Mouse (Mus musculus) G1E (cell line): ENCODE data around the gene Fstl4. TPM values are rescaled to one million over a fixed set of nuclear protein-coding genes. Genes with fewer than 3 reads are reported as not detected.

ENCODE experiments used
- ATAC-seq: 2 replicates; pipeline ENCODE4 v1.8.0; 2016; ENCODE audit warnings: mild to moderate bottlenecking; ENCODE audit not compliant: insufficient number of reproducible peaks, poor library complexity, low FRiP score, severe bottlenecking; ENCODE audit errors: extremely low read depth
- DNase-seq: peaks from one replicate; pipeline ENCODE4 v3.0.0; 2012; ENCODE audit warnings: low spot score
- H3K27me3 ChIP-seq: 2 replicates; pipeline ENCODE4 v1.6.1; 2012; ENCODE audit warnings: mild to moderate bottlenecking, low read length, inconsistent platforms; ENCODE audit not compliant: insufficient read depth
- H3K36me3 ChIP-seq: replicated peaks from 2 replicates; pipeline ENCODE3; 2012; ENCODE audit warnings: mild to moderate bottlenecking, inconsistent platforms
- H3K4me1 ChIP-seq: 2 replicates; pipeline ENCODE4 v1.6.1; 2012; ENCODE audit warnings: low read depth, low read length, inconsistent platforms, mixed read lengths; ENCODE audit not compliant: insufficient read depth
- H3K4me3 ChIP-seq: 2 replicates; pipeline ENCODE4 v1.5.1; 2012; ENCODE audit warnings: low read depth, mild to moderate bottlenecking, inconsistent platforms, low read length, moderate library complexity, mixed read lengths
- H3K9me3 ChIP-seq: replicated peaks from 2 replicates; pipeline ENCODE4 v1.6.1; 2012; ENCODE audit warnings: inconsistent platforms
- CTCF ChIP-seq: IDR thresholded peaks from 2 replicates; pipeline ENCODE4 v1.5.1; 2012; ENCODE audit warnings: low read depth, low read length, inconsistent platforms, mixed read lengths
- GATA1 ChIP-seq: IDR thresholded peaks from 2 replicates; pipeline ENCODE4 v1.6.1; 2012; ENCODE audit warnings: borderline replicate concordance, low read length, inconsistent platforms, mixed read lengths
- GATA2 ChIP-seq: IDR thresholded peaks from 2 replicates; pipeline ENCODE4 v1.6.1; 2012; ENCODE audit warnings: low read depth, low read length, inconsistent platforms, borderline replicate concordance
- POLR2AphosphoS5 ChIP-seq: IDR thresholded peaks from 2 replicates; pipeline ENCODE4 v1.6.1; 2012; ENCODE audit warnings: low read depth, low read length, inconsistent platforms; ENCODE audit not compliant: insufficient replicate concordance
- TAL1 ChIP-seq: conservative IDR thresholded peaks from 2 replicates; pipeline ENCODE4 v1.6.1; 2012; ENCODE audit warnings: low read depth, low read length, inconsistent platforms, mixed read lengths
- polyA plus RNA-seq: library from polyadenylated mRNA; stranded (reverse); fragments of >175 nt; gene quantifications from 2 replicates; pipeline ENCODE4 v1.2.3, GENCODE M21; 2012
- total RNA-seq, 2 experiments: library from RNA; stranded (forward) in 1 of 2; stranded (reverse) in 1 of 2; fragments of 200-1000 nt in 1 of 2; fragments of >200 nt in 1 of 2; fragmentation: Nextera tagmentation in 1 of 2; gene quantifications; 2 replicates each; pipeline ENCODE4 v1.2.3; 2014 to 2017

The Fstl4 gene
- total and polyA plus RNA-seq, 3 experiments, result 0.05 TPM; not detected in 2

GRCm38 (mm10) chr11:53138212-53138611, 373.8 kb downstream of the Fstl4 start:
- H3K36me3 ChIP-seq, result no peaks in the 10 kb centered on the region
- H3K27me3 ChIP-seq, result peaks cover 4% of the 10 kb centered on the region; the same call in 1 of the 2 replicates
- ATAC-seq (no peak), DNase-seq (no peak)
- H3K4me1 ChIP-seq, result no peaks in the 10 kb centered on the region
- no peaks in the 10 kb centered on the region for H3K9me3 ChIP-seq
- no peak for TF ChIP-seq CTCF
- TF ChIP-seq POLR2AphosphoS5, result no peak
- no peak for TF ChIP-seq TAL1
- no peak for TF ChIP-seq GATA1
- TF ChIP-seq GATA2, result no peak
- no peak overlapping the region for H3K4me3 ChIP-seq

- no peak for ATAC-seq
- Histone ChIP-seq H3K9me3 (no peaks in the 10 kb centered on the region), H3K4me3 (no peak overlapping the region), H3K36me3 (no peaks in the 10 kb centered on the region), H3K27me3 (peaks cover 4% of the 10 kb centered on the region; the same call in 1 of the 2 replicates), H3K4me1 (no peaks in the 10 kb centered on the region)
- TF ChIP-seq GATA2 (no peak), POLR2AphosphoS5 (no peak), CTCF (no peak), TAL1 (no peak), GATA1 (no peak)
- no peak for DNase-seq
These were observed 375.2 kb downstream of the Fstl4 start for GRCm38 (mm10) chr11:53139666-53140065.

DNA sequence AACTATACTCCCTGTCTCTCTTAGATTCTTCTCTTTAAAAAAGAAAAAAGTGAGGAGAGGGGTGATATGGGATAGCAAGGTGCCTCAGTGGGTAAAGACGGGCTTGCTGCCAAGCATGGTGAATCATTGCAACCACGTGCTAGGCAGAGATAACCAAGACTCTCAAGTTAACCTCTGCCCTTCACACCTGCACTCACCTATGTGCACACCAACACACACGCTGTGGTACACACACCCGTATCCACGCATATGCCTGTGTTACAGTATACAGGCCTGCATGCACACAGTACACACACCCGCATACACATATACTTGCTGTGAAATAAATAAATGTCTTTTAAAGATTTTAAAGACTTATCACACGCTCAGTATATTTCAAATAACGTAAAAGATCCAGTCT, 375.8 kb downstream of the Fstl4 start:
- no peak for DNase-seq
- no peaks in the 10 kb centered on the region for H3K4me1 ChIP-seq
- no peaks in the 10 kb centered on the region for H3K9me3 ChIP-seq
- H3K36me3 ChIP-seq, result no peaks in the 10 kb centered on the region
- peaks cover 4% of the 10 kb centered on the region; the same call in 1 of the 2 replicates for H3K27me3 ChIP-seq
- no peak for ATAC-seq
- H3K4me3 ChIP-seq, result no peak overlapping the region
- TF ChIP-seq GATA2, result no peak
- TF ChIP-seq GATA1, result no peak

DNA sequence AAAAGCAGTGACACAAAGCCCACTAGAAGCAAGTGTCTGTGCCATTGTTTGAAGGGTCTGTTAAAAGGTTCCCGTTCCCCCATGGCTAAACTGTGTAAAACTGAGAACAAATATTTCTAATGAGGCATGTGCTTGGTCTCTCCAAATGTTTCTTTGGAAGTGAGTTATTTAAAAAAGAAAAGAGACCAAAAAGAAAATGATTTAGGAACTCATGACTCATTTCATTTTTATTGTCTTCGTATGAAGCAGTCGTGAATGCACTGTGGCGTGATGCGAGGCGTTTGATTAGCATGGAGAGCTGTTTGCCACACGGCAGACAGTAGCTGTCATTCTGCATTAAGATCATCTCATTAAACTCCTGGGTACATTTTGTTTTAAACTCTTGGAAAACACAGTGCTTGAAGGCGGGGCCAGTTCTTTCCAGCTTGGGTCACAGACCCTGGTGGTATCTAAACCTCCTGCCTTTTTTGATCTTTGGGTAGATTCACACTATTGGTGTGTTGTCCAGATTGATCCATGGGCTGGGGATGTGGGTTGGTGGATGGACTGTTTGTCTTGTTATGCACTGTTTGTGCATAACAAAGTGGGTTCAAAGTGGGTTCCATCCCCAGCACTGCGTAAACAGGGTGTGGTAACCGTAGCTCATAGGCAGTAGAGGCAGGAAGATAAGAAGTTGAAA, 376.4 kb downstream of the Fstl4 start:
- Histone ChIP-seq H3K36me3 (no peaks in the 10 kb centered on the region), H3K4me3 (no peak overlapping the region), H3K4me1 (no peaks in the 10 kb centered on the region), H3K9me3 (no peaks in the 10 kb centered on the region), H3K27me3 (peaks cover 4% of the 10 kb centered on the region; the same call in 1 of the 2 replicates)
- TF ChIP-seq GATA2 (no peak), TAL1 (no peak), CTCF (no peak), POLR2AphosphoS5 (no peak), GATA1 (no peak)
- DNase-seq, result no peak
- ATAC-seq, result no peak

- H3K27me3 ChIP-seq, result no peaks in the 10 kb centered on the region
- no peaks in the 10 kb centered on the region for H3K36me3 ChIP-seq
- H3K4me1 ChIP-seq, result no peaks in the 10 kb centered on the region
- TF ChIP-seq TAL1, result no peak
- TF ChIP-seq POLR2AphosphoS5, result no peak
- no peak for TF ChIP-seq CTCF
- TF ChIP-seq GATA2, result no peak
- no peak for TF ChIP-seq GATA1
- ATAC-seq (no peak), DNase-seq (no peak)
- H3K4me3 ChIP-seq, result no peak overlapping the region
- H3K9me3 ChIP-seq, result no peaks in the 10 kb centered on the region
These were observed 379.1 kb downstream of the Fstl4 start for GRCm38 (mm10) chr11:53143522-53143921.

DNA sequence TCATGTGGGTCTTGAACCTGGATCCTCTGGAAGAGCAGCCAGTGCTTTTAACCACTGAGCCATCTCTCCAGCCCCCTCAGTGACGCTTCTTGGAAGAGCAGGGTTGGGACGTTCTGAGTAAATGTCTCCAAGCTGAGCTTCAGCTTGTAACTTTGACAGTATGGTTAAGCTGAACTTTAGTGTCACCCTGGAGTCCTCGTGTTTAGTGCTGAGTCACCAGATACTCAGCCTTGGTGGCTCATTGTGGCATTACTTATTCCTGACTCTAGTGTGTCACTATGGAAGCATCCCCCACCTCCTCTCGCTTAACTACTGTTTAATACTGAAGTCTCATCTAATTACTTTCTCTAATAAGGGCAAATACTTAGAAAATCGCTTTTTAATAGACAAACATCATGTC, 380.1 kb downstream of the Fstl4 start:
- no peak for TF ChIP-seq POLR2AphosphoS5
- no peak for TF ChIP-seq GATA2
- TF ChIP-seq GATA1, result no peak
- no peak for TF ChIP-seq CTCF
- TF ChIP-seq TAL1, result no peak
- H3K9me3 ChIP-seq, result no peaks in the 10 kb centered on the region
- no peaks in the 10 kb centered on the region for H3K36me3 ChIP-seq
- H3K4me3 ChIP-seq, result no peak overlapping the region
- no peak for DNase-seq
- H3K27me3 ChIP-seq, result no peaks in the 10 kb centered on the region
- no peaks in the 10 kb centered on the region for H3K4me1 ChIP-seq
- no peak for ATAC-seq
